Mouse (Mus musculus) heart, postnatal 36 days (tissue): Measurements from ENCODE around the gene Snx25. TPM values are rescaled to one million over a fixed set of nuclear protein-coding genes. Genes with fewer than 3 reads are reported as not detected.
A peak's percentile ranks its signal among the peaks of the same experiment; 100 is the strongest.
"Not testable (repeated sequence)": the region's sequence is repeated elsewhere in the genome, so short reads cannot be mapped to it uniquely, and the experiment has no call there.

ENCODE experiments used
- DNase-seq, 2 experiments: peaks; one replicate each; pipeline ENCODE4 v3.0.0; 2021 to 2022
- intact Hi-C: fragments of 180-260 bp; cut with DNase I; formaldehyde crosslinking; loops from one replicate; pipeline ENCODE4 v1.15.1; 2025
- total RNA-seq, 2 experiments: library from RNA; stranded (reverse); gene quantifications; 2 replicates each; pipeline ENCODE4 v1.2.3; 2021

Gene Snx25
- total RNA-seq, 2 experiments from 2014 or later = 10.5 to 10.8 TPM

GRCm38 (mm10) chr8:46140376-46141120 is 11.4 kb downstream of the Snx25 start:
- intact Hi-C loops = no loop called here

GRCm38 (mm10) chr8:46137843-46138596 is 13.9 kb downstream of the Snx25 start:
- no peak for DNase-seq
- intact Hi-C loops = no loop called here

More at GRCm38 (mm10) chr8:46140376-46141120, 11.4 kb downstream of the Snx25 start:
- DNase-seq = no peak

- intact Hi-C loops = no loop called here
- no peak for DNase-seq
Measured at GRCm38 (mm10) chr8:46137336-46137735, 14.6 kb downstream of the Snx25 start.

GRCm38 (mm10) chr8:46135546-46135945 is 16.4 kb downstream of the Snx25 start:
- intact Hi-C loops, DNase-seq: not testable (repeated sequence)

GRCm38 (mm10) chr8:46130426-46130825 is 21.5 kb downstream of the Snx25 start:
- intact Hi-C loops = no loop called here
- no peak for DNase-seq

- intact Hi-C loops = no loop called here
Measured at GRCm38 (mm10) chr8:46122498-46122897, 29.5 kb downstream of the Snx25 start.

GRCm38 (mm10) chr8:46119176-46119575 is 32.8 kb downstream of the Snx25 start:
- DNase-seq = no peak
- intact Hi-C loops = no loop called here

More at GRCm38 (mm10) chr8:46122498-46122897, 29.5 kb downstream of the Snx25 start:
- DNase-seq = no peak

GRCm38 (mm10) chr8:46117172-46117571 is 34.8 kb downstream of the Snx25 start:
- intact Hi-C loops = no loop called here
- no peak for DNase-seq

- not testable (repeated sequence) for DNase-seq
Measured at GRCm38 (mm10) chr8:46113421-46114170, 38.4 kb downstream of the Snx25 start.

GRCm38 (mm10) chr8:46107690-46108089 is 44.3 kb downstream of the Snx25 start:
- intact Hi-C loops = no loop called here
- no peak for DNase-seq

More at GRCm38 (mm10) chr8:46113421-46114170, 38.4 kb downstream of the Snx25 start:
- intact Hi-C loops = not testable (repeated sequence)

- intact Hi-C loops = no loop called here
- DNase-seq = no peak
Measured at GRCm38 (mm10) chr8:46103434-46103833, 48.5 kb downstream of the Snx25 start.

- intact Hi-C loops = no loop called here
Measured at GRCm38 (mm10) chr8:46092667-46093360, 59.1 kb downstream of the Snx25 start.

GRCm38 (mm10) chr8:46083141-46083540 is 68.8 kb downstream of the Snx25 start:
- no peak for DNase-seq
- intact Hi-C loops = no loop called here

More at GRCm38 (mm10) chr8:46092667-46093360, 59.1 kb downstream of the Snx25 start:
- peak in 1 of 2 experiments; percentile 14 for DNase-seq

- intact Hi-C loops = no loop called here
- DNase-seq = no peak
Measured at GRCm38 (mm10) chr8:46081030-46081429, 70.9 kb downstream of the Snx25 start.

- intact Hi-C loops = no loop called here
- DNase-seq = no peak
Measured at GRCm38 (mm10) chr8:46078866-46079265, 73.1 kb downstream of the Snx25 start.

- DNase-seq = no peak
- intact Hi-C loops = no loop called here
Measured at GRCm38 (mm10) chr8:46075223-46075622, 76.7 kb downstream of the Snx25 start.

- DNase-seq = no peak
- intact Hi-C loops = no loop called here
Measured at GRCm38 (mm10) chr8:46073540-46074140, 78.3 kb downstream of the Snx25 start.

GRCm38 (mm10) chr8:46072798-46073197 is 79.2 kb downstream of the Snx25 start:
- intact Hi-C loops = no loop called here

GRCm38 (mm10) chr8:46040260-46040659 is 111.7 kb downstream of the Snx25 start:
- intact Hi-C loops = no loop called here
- no peak for DNase-seq

More at GRCm38 (mm10) chr8:46072798-46073197, 79.2 kb downstream of the Snx25 start:
- no peak for DNase-seq

GRCm38 (mm10) chr8:46039666-46040065 is 112.3 kb downstream of the Snx25 start:
- DNase-seq = no peak
- intact Hi-C loops = no loop called here
